Mouse (Mus musculus): Measurements from ENCODE around the gene Ppif. TPM values are rescaled to one million over a fixed set of nuclear protein-coding genes. Genes with fewer than 3 reads are reported as not detected.

Ppif gene
- polyA plus RNA-seq, 1 experiment: 59.5 TPM

- peak; percentile 60 for DNase-seq (ENCODE audit: low read depth)
- TF ChIP-seq POLR2A (IDR thresholded peaks at IDR 0.05; ENCODE audit: borderline replicate concordance, extremely low read depth, insufficient read depth, insufficient read length, poor library complexity, severe bottlenecking): no peak
- TF ChIP-seq CTCF (IDR thresholded peaks at IDR 0.05; ENCODE audit: borderline replicate concordance, extremely low read depth, insufficient read depth, insufficient read length): no peak
Measured at GRCm38 (mm10) chr14:25665314-25665970, 28.5 kb upstream of the Ppif start.

- no peak for DNase-seq (ENCODE audit: low read depth)
- TF ChIP-seq POLR2A (IDR thresholded peaks at IDR 0.05; ENCODE audit: borderline replicate concordance, extremely low read depth, insufficient read depth, insufficient read length, poor library complexity, severe bottlenecking) (no peak), CTCF (IDR thresholded peaks at IDR 0.05; ENCODE audit: borderline replicate concordance, extremely low read depth, insufficient read depth, insufficient read length) (no peak)
Measured at GRCm38 (mm10) chr14:25666668-25667376, 27.1 kb upstream of the Ppif start.

- DNase-seq (ENCODE audit: low read depth): no peak
- no peak for TF ChIP-seq POLR2A (IDR thresholded peaks at IDR 0.05; ENCODE audit: borderline replicate concordance, extremely low read depth, insufficient read depth, insufficient read length, poor library complexity, severe bottlenecking)
- no peak for TF ChIP-seq CTCF (IDR thresholded peaks at IDR 0.05; ENCODE audit: borderline replicate concordance, extremely low read depth, insufficient read depth, insufficient read length)
Measured at GRCm38 (mm10) chr14:25667587-25667986, 26.4 kb upstream of the Ppif start.

- no peak for DNase-seq (ENCODE audit: low read depth)
- TF ChIP-seq CTCF (IDR thresholded peaks at IDR 0.05; ENCODE audit: borderline replicate concordance, extremely low read depth, insufficient read depth, insufficient read length): no peak
- TF ChIP-seq POLR2A (IDR thresholded peaks at IDR 0.05; ENCODE audit: borderline replicate concordance, extremely low read depth, insufficient read depth, insufficient read length, poor library complexity, severe bottlenecking): no peak
Measured at GRCm38 (mm10) chr14:25679625-25680024, 14.3 kb upstream of the Ppif start.

- no peak for DNase-seq (ENCODE audit: low read depth)
- TF ChIP-seq CTCF (IDR thresholded peaks at IDR 0.05; ENCODE audit: borderline replicate concordance, extremely low read depth, insufficient read depth, insufficient read length) (no peak), POLR2A (IDR thresholded peaks at IDR 0.05; ENCODE audit: borderline replicate concordance, extremely low read depth, insufficient read depth, insufficient read length, poor library complexity, severe bottlenecking) (no peak)
Measured at GRCm38 (mm10) chr14:25682020-25682419, 11.9 kb upstream of the Ppif start.

GRCm38 (mm10) chr14:25686216-25686945 is 7.6 kb upstream of the Ppif start:
- no peak for DNase-seq (ENCODE audit: low read depth)
- no peak for TF ChIP-seq POLR2A (IDR thresholded peaks at IDR 0.05; ENCODE audit: borderline replicate concordance, extremely low read depth, insufficient read depth, insufficient read length, poor library complexity, severe bottlenecking)
- no peak for TF ChIP-seq CTCF (IDR thresholded peaks at IDR 0.05; ENCODE audit: borderline replicate concordance, extremely low read depth, insufficient read depth, insufficient read length)

GRCm38 (mm10) chr14:25686983-25687901 is 6.7 kb upstream of the Ppif start:
- TF ChIP-seq POLR2A (IDR thresholded peaks at IDR 0.05; ENCODE audit: borderline replicate concordance, extremely low read depth, insufficient read depth, insufficient read length, poor library complexity, severe bottlenecking) (no peak), CTCF (IDR thresholded peaks at IDR 0.05; ENCODE audit: borderline replicate concordance, extremely low read depth, insufficient read depth, insufficient read length) (no peak)
- no peak for DNase-seq (ENCODE audit: low read depth)

GRCm38 (mm10) chr14:25693271-25693887 is 575 bp upstream of the Ppif start:
- DNase-seq (ENCODE audit: low read depth): no peak
- TF ChIP-seq CTCF (IDR thresholded peaks at IDR 0.05; ENCODE audit: borderline replicate concordance, extremely low read depth, insufficient read depth, insufficient read length): no peak
- TF ChIP-seq POLR2A (IDR thresholded peaks at IDR 0.05; ENCODE audit: borderline replicate concordance, extremely low read depth, insufficient read depth, insufficient read length, poor library complexity, severe bottlenecking): no peak

- TF ChIP-seq CTCF (IDR thresholded peaks at IDR 0.05; ENCODE audit: borderline replicate concordance, extremely low read depth, insufficient read depth, insufficient read length) (no peak), POLR2A (IDR thresholded peaks at IDR 0.05; ENCODE audit: borderline replicate concordance, extremely low read depth, insufficient read depth, insufficient read length, poor library complexity, severe bottlenecking) (no peak)
Measured at GRCm38 (mm10) chr14:25694569-25694897, 579 bp downstream of the Ppif start.

GRCm38 (mm10) chr14:25695059-25695458 is 1.1 kb downstream of the Ppif start:
- TF ChIP-seq CTCF (IDR thresholded peaks at IDR 0.05; ENCODE audit: borderline replicate concordance, extremely low read depth, insufficient read depth, insufficient read length) (no peak), POLR2A (IDR thresholded peaks at IDR 0.05; ENCODE audit: borderline replicate concordance, extremely low read depth, insufficient read depth, insufficient read length, poor library complexity, severe bottlenecking) (no peak)
- no peak for DNase-seq (ENCODE audit: low read depth)

More at GRCm38 (mm10) chr14:25694569-25694897, 579 bp downstream of the Ppif start:
- no peak for DNase-seq (ENCODE audit: low read depth)

Data from brain, embryonic 14.5 days (tissue).